Mouse (Mus musculus): ENCODE data around the gene Isca2.

DNA sequence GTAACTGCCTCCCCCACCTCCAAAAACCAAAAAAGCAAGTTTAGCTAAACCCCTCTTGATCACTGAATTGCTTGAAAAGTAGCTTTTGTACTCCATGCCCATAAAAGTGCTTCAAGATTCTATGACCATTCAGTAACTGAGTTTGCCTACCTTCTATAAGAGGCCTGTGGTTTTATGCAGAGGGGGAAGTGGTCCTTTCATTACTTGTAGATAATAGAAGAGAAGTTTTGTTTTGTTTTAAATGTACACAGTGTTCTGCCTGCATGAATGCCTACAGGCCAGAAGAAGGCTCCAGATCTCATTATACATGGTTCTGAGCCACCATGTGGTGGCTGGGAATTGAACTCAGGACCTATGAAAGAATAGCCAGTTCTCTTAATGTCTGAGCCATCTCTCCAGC is 3.2 kb downstream of the Isca2 start:
- no peak for TF ChIP-seq CTCF (IDR thresholded peaks at IDR 0.05; ENCODE audit: low read depth, low read length)
- TF ChIP-seq GATA1 (IDR thresholded peaks at IDR 0.05; ENCODE audit: borderline replicate concordance, low read length) = no peak
- no peak for TF ChIP-seq POLR2AphosphoS5 (IDR thresholded peaks at IDR 0.05; ENCODE audit: insufficient replicate concordance, low read depth, low read length)

All from G1E (cell line).